Mouse (Mus musculus): ENCODE data around the gene Aldh1a2. TPM values are rescaled to one million over a fixed set of nuclear protein-coding genes. Genes with fewer than 3 reads are reported as not detected.

Aldh1a2 gene
- polyA plus RNA-seq, 1 experiment from 2014 or later: 100 TPM

Other genes with a start within 250 kb of the Aldh1a2 start
- 0.09 TPM in 1 of 2 replicates, not detected in the other for gene Aqp9, start 47.1 kb upstream of the Aldh1a2 start, polyA plus RNA-seq (2016; fragmentation: Nextera tagmentation; extraction: Ambion mirVana)

Measured in neural tube, embryonic 12.5 days (tissue).